Mouse (Mus musculus) liver, adult 2 months (tissue): ENCODE measurements around the gene Tmem102.

Experiments used
- CTCF ChIP-seq: fragments of 200-500 bp; IDR thresholded peaks from 2 replicates; pipeline ENCODE4 v1.5.1; 2011; ENCODE audit warnings: low read depth, low read length, control low read depth
- POLR2A ChIP-seq: fragments of 200-500 bp; IDR thresholded peaks from 2 replicates; pipeline ENCODE4 v1.6.1; 2011; ENCODE audit warnings: low read length, control low read depth; ENCODE audit not compliant: insufficient read depth; ENCODE audit errors: extremely low read depth

GRCm38 (mm10) chr11:69757303-69758089 lies 47.9 kb downstream of the Tmem102 start:
- no peak for TF ChIP-seq POLR2A
- TF ChIP-seq CTCF = no peak
